Mouse (Mus musculus): Measurements from ENCODE around the gene Itga1. TPM values are rescaled to one million over a fixed set of nuclear protein-coding genes. Genes with fewer than 3 reads are reported as not detected.
A peak's percentile ranks its signal among the peaks of the same experiment; 100 is the strongest.

The Itga1 gene
- total RNA-seq, 2 experiments from 2014 or later: 5.8 to 7.1 TPM

GRCm38 (mm10) chr13:115096965-115097364, 4.8 kb downstream of the Itga1 start:
- Histone ChIP-seq H3K4me3 (no peak overlapping the region), H3K27ac (no peak overlapping the region)
- DNase-seq (ENCODE audit: extremely low spot score in 1 of 2, low spot score in 2 of 2): no peak
- intact Hi-C loops (cut with DNase I): loop anchor here (5.0 kb wide), 1 partner anchor 110 kb away; no protein-coding TSS in a partner anchor
- TF ChIP-seq CTCF (IDR thresholded peaks at IDR 0.05): no peak

- Histone ChIP-seq H3K27ac (no peak overlapping the region), H3K4me3 (no peak overlapping the region)
- DNase-seq (ENCODE audit: extremely low spot score in 1 of 2, low spot score in 2 of 2): no peak
- intact Hi-C loops (cut with DNase I): loop anchor here (5.0 kb wide), 1 partner anchor 109 kb away; no protein-coding TSS in a partner anchor
- TF ChIP-seq CTCF (IDR thresholded peaks at IDR 0.05): no peak
These were observed 5.5 kb downstream of the Itga1 start for GRCm38 (mm10) chr13:115096216-115096615.

- DNase-seq (ENCODE audit: extremely low spot score in 1 of 2, low spot score in 2 of 2): no peak
- peak; percentile 7 for TF ChIP-seq CTCF (IDR thresholded peaks at IDR 0.05)
- intact Hi-C loops (cut with DNase I): loop anchor here (5.0 kb wide), 1 partner anchor 108 kb away; no protein-coding TSS in a partner anchor
- Histone ChIP-seq H3K4me3 (no peak overlapping the region), H3K27ac (no peak overlapping the region)
These were observed 6.4 kb downstream of the Itga1 start for GRCm38 (mm10) chr13:115095392-115095791.

GRCm38 (mm10) chr13:115091511-115091910, 10.3 kb downstream of the Itga1 start:
- intact Hi-C loops (cut with DNase I): loop anchor here (5.0 kb wide), 1 partner anchor 259 kb away; no protein-coding TSS in a partner anchor
- TF ChIP-seq CTCF (IDR thresholded peaks at IDR 0.05): no peak
- DNase-seq (ENCODE audit: extremely low spot score in 1 of 2, low spot score in 2 of 2): no peak
- H3K4me3 ChIP-seq: no peak overlapping the region
- no peak overlapping the region for H3K27ac ChIP-seq

GRCm38 (mm10) chr13:115090977-115091445, 10.8 kb downstream of the Itga1 start:
- Histone ChIP-seq H3K4me3 (peak overlapping the region; percentile 52), H3K27ac (no peak overlapping the region; the same call in 1 of the 2 replicates)
- TF ChIP-seq CTCF (IDR thresholded peaks at IDR 0.05): no peak
- no peak for DNase-seq (ENCODE audit: extremely low spot score in 1 of 2, low spot score in 2 of 2)
- intact Hi-C loops (cut with DNase I): loop anchor here (5.0 kb wide), 1 partner anchor 259 kb away; no protein-coding TSS in a partner anchor

GRCm38 (mm10) chr13:115090069-115090976, 11.4 kb downstream of the Itga1 start, which contains the start of gene Pelo:
Gene Pelo (minus strand): TSS chr13:115090186.
- intact Hi-C loops (cut with DNase I): loop anchor here (5.0 kb wide), 1 partner anchor 258 kb away; no protein-coding TSS in a partner anchor
- TF ChIP-seq CTCF (IDR thresholded peaks at IDR 0.05): no peak
- Histone ChIP-seq H3K4me3 (peak within 1 kb of the TSS; percentile 52), H3K27ac (peak within 1 kb of the TSS; percentile 79)
- DNase-seq (ENCODE audit: extremely low spot score in 1 of 2, low spot score in 2 of 2): peak; percentile 95 to 96

- H3K27ac ChIP-seq: peak overlapping the region; percentile 71
- intact Hi-C loops (cut with DNase I): loop anchor here (5.0 kb wide), 1 partner anchor 257 kb away; no protein-coding TSS in a partner anchor
- peak; percentile 23 to 25 for DNase-seq (ENCODE audit: extremely low spot score in 1 of 2, low spot score in 2 of 2)
These were observed 12.3 kb downstream of the Itga1 start for GRCm38 (mm10) chr13:115089395-115090025.

GRCm38 (mm10) chr13:115089020-115089394, 12.8 kb downstream of the Itga1 start:
- DNase-seq (ENCODE audit: extremely low spot score in 1 of 2, low spot score in 2 of 2): no peak
- intact Hi-C loops (cut with DNase I): no loop called here
- TF ChIP-seq CTCF (IDR thresholded peaks at IDR 0.05): no peak
- no peak overlapping the region for H3K27ac ChIP-seq
- peak overlapping the region; percentile 52 for H3K4me3 ChIP-seq

More at GRCm38 (mm10) chr13:115089395-115090025, 12.3 kb downstream of the Itga1 start:
- no peak for TF ChIP-seq CTCF (IDR thresholded peaks at IDR 0.05)
- peak overlapping the region; percentile 52 for H3K4me3 ChIP-seq

GRCm38 (mm10) chr13:115085974-115086373, 15.8 kb downstream of the Itga1 start:
- no peak overlapping the region for H3K27ac ChIP-seq
- TF ChIP-seq CTCF (IDR thresholded peaks at IDR 0.05): no peak
- intact Hi-C loops (cut with DNase I): no loop called here
- no peak overlapping the region for H3K4me3 ChIP-seq
- DNase-seq (ENCODE audit: extremely low spot score in 1 of 2, low spot score in 2 of 2): no peak

GRCm38 (mm10) chr13:115082339-115082738, 19.4 kb downstream of the Itga1 start:
- Histone ChIP-seq H3K4me3 (no peak overlapping the region), H3K27ac (no peak overlapping the region)
- intact Hi-C loops (cut with DNase I): no loop called here
- TF ChIP-seq CTCF (IDR thresholded peaks at IDR 0.05): no peak
- no peak for DNase-seq (ENCODE audit: extremely low spot score in 1 of 2, low spot score in 2 of 2)

- no peak overlapping the region for H3K27ac ChIP-seq
- no peak for TF ChIP-seq CTCF (IDR thresholded peaks at IDR 0.05)
- intact Hi-C loops (cut with DNase I): no loop called here
- no peak for DNase-seq (ENCODE audit: extremely low spot score in 1 of 2, low spot score in 2 of 2)
- H3K4me3 ChIP-seq: no peak overlapping the region
These were observed 21.7 kb downstream of the Itga1 start for GRCm38 (mm10) chr13:115079996-115080585.

Measured in left cerebral cortex, adult 2 months (tissue).